Mouse (Mus musculus) 416B (cell line): ENCODE results near the gene Ppp1r3e.

Source experiments
- DNase-seq: peaks from one replicate; pipeline ENCODE4 v3.0.0; 2011; ENCODE audit warnings: low read depth

Ppp1r3e gene

GRCm38 (mm10) chr14:54877048-54877715 is at the start of gene Ppp1r3e:
TSS of gene Ppp1r3e (minus strand) at chr14:54877550.
- peak; percentile 69 for DNase-seq

GRCm38 (mm10) chr14:54926401-54927158 is 49.2 kb upstream of the Ppp1r3e start:
- DNase-seq: no peak

GRCm38 (mm10) chr14:54925349-54926342 is 48.3 kb upstream of the Ppp1r3e start, which contains the start of gene Efs:
TSS of gene Efs (minus strand) at chr14:54926126.
- DNase-seq: no peak

GRCm38 (mm10) chr14:54924641-54925348 is 47.4 kb upstream of the Ppp1r3e start:
- DNase-seq: no peak

DNA sequence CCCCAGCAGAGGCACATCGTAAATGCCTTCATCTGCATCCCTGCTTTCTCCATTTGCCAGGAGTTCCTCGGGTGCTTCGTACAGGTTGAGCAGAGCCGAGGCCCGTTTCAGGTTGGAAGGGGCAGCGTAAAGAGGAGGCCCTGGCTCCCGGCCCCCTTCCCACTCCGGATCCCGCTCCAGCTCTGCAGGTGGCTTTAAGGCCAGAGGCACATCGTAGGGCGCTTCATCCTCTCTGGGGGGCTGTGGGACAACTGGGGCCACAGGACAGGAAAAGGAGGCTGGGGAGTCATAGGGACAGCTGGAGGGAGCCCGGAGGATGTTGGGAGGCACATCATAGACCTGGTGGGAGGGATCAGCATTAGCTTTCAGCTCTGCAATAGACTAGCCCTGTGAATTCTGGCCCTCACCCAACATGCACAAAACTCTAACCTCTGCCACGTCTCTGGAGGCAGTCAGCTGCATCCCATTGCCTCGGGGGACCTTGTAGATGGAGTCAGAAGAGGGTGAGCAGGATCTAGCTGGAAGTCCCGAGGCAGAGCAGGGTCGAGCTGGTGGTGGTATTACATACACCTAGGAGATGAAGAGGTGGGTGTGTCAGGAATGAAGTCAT is 42.8 kb upstream of the Ppp1r3e start:
- no peak for DNase-seq

DNA sequence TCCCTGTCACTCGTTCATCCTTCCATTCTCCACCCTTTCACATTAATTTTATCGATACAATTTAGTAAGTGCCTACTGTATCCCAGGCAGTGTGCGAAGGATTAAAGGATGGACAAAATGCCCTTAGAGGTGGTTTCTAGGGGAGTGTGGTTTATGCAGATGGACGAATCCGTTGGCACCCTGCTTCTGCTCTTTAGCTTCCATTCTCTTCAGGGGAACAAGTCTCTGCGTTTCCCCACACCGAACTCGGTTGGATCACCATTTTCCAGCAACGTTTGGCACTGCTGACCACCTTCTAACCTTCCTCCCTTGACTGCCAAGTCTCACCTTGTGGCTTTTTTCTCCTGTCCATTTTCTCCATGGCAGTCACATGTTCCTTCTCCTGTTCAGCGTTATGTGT is 36.0 kb upstream of the Ppp1r3e start:
- DNase-seq: no peak

GRCm38 (mm10) chr14:54912886-54913285 is 35.5 kb upstream of the Ppp1r3e start, which contains the start of gene Slc22a17:
TSS of gene Slc22a17 (minus strand) at chr14:54913132.
- no peak for DNase-seq

GRCm38 (mm10) chr14:54912109-54912850 is 34.9 kb upstream of the Ppp1r3e start:
- no peak for DNase-seq

- DNase-seq: no peak
Measured at GRCm38 (mm10) chr14:54908682-54909081, 31.3 kb upstream of the Ppp1r3e start.

- DNase-seq: peak; percentile 65
Measured at GRCm38 (mm10) chr14:54903641-54904040, 26.3 kb upstream of the Ppp1r3e start.

DNA sequence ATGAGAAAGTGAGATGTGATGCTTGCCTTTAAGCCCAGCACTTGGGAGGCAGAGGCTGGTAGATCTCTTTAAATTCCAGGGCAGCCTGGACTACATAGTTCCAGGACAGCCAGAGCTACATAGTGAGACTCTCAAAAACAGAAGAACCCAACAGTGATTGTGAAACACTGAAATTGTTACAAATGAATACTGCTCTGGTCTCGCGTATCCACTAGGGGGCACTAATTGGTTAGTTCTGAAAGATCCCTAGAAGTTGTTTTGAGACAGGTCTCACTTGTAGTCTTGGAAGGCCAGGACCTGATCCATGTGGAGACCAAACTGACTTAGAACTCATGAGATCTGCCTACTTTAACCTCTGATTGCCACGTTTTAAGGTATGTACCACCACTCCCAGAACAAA is 23.0 kb upstream of the Ppp1r3e start:
- DNase-seq: peak; percentile 88

GRCm38 (mm10) chr14:54897445-54897844 is 20.1 kb upstream of the Ppp1r3e start:
- no peak for DNase-seq

DNA sequence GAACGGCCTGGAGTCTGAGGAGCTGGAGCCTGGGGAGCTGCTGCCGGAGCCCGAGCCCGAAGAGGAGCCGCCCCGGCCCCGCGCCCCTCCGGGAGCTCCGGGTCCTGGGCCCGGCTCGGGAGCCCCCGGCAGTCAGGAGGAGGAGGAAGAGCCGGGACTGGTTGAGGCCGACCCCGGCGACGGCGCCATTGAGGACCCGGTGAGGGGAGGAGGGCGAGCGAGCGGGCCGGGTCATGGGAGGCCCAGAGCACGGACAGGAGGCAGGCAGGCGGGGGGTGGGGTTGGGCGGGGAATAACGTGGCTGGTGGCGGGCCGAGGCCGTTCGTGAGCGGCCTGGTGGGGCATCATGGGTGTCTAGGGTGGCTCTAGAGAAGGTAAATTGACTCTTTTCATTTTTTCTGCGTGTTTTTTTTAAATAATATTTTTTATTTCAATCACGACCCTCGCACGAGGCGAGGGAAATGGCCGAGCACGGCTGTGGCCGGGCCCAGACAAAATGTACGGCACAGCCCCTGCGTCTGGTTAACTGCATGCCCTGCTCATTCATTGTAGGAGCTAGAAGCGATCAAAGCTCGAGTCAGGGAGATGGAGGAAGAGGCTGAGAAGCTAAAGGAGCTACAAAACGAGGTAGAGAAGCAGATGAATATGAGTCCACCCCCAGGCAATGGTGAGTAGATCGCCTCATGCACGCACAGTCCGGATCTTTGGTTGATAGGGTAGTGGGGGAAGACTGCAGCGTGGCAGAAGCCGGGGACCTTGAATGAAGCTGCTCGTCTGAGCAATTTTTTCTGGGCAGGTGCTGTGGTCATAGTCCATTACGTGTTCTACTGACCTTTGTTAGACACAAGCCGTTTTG is 17.2 kb upstream of the Ppp1r3e start:
- peak; percentile 67 for DNase-seq

DNA sequence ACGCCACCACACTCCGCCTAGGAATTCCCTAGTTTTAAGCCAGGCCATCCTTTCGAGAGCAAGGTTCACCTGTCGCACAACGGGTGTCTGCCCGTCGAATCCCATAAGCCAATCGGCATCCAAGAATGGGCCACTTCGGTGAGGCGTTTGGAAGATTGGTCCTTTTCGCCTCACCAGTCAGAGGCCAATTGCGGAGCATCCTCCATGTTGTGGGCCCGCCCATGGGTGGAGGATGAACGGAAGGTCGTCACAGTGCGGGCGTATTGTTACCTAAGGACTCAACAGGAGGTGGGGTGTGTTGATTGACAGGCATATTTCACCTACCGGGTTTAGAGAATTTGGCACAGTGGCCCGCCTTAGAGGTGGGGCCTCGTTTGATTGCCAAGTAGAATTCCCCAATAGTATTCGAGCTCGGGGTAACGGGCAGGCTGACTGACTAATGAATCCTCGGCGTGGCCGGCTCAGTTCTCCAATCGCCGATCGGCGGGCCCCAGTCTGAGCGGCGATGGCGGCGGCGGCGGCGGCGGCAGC is 16.4 kb upstream of the Ppp1r3e start:
- DNase-seq: peak; percentile 100

GRCm38 (mm10) chr14:54892200-54892599 is 14.8 kb upstream of the Ppp1r3e start, which contains the start of gene Pabpn1:
TSS of gene Pabpn1 (plus strand) at chr14:54892500.
- DNase-seq: no peak

- DNase-seq: no peak
Measured at GRCm38 (mm10) chr14:54885309-54885708, 8.0 kb upstream of the Ppp1r3e start.

DNA sequence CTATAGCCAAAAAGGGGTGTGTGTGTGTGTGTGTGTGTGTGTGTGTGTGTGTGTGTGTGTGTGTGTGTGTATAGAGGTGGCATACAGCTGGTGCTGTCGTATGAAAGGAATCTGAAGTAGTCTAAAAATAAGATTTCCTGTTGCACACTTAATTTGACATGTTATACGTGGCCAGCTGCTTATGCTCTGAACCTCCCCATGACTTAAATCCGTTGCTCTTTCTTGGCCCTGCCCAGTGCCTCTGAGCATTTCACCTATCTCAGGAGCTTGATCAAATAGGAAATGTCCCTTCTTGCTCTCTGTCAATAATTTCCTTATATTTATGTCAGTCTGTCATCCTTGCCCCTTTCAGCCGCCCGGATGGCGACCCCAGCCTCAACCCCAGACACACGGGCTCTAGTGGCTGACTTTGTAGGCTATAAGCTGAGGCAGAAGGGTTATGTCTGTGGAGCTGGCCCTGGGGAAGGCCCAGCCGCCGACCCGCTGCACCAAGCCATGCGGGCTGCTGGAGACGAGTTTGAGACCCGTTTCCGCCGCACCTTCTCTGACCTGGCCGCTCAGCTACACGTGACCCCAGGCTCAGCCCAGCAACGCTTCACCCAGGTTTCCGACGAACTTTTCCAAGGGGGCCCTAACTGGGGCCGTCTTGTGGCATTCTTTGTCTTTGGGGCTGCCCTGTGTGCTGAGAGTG is 6.8 kb upstream of the Ppp1r3e start:
- DNase-seq: peak; percentile 10
